Mouse (Mus musculus): ENCODE data around the gene Spata16.

DNA sequence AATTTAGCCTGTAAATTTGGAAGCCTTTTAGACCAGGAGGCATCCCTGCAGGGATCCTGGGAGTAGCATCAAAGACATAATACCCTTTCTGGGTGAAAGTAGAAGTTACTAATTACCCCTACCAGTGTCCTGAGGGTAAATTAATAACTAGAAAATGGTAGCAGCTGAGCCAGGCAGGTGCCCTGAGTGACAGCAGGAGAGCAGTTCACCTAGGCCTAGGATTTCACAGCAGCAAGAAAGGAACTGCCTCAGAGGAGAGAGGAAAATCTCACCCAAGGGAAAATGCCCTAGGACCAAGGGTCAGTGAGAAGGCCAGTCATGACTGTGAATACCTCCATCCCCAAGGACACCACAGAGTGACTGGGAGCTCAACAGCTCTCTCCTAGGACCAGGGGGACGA, 333.9 kb downstream of the Spata16 start:
- TF ChIP-seq POLR2A (IDR thresholded peaks at IDR 0.05; ENCODE audit: borderline replicate concordance, extremely low read depth, insufficient read depth, insufficient read length, poor library complexity, severe bottlenecking) (no peak), CTCF (IDR thresholded peaks at IDR 0.05; ENCODE audit: borderline replicate concordance, extremely low read depth, insufficient read depth, insufficient read length) (no peak)

All from brain, embryonic 14.5 days (tissue).